Mouse (Mus musculus): ENCODE measurements at regions not wholly inside any gene's neighbourhood (a gene's known extent, or its start where the extent isn't known, plus 50 kb on each side); places are given as distances from the start of the nearest gene placed in this dataset.
A peak's percentile ranks its signal among the peaks of the same experiment; 100 is the strongest.

DNA sequence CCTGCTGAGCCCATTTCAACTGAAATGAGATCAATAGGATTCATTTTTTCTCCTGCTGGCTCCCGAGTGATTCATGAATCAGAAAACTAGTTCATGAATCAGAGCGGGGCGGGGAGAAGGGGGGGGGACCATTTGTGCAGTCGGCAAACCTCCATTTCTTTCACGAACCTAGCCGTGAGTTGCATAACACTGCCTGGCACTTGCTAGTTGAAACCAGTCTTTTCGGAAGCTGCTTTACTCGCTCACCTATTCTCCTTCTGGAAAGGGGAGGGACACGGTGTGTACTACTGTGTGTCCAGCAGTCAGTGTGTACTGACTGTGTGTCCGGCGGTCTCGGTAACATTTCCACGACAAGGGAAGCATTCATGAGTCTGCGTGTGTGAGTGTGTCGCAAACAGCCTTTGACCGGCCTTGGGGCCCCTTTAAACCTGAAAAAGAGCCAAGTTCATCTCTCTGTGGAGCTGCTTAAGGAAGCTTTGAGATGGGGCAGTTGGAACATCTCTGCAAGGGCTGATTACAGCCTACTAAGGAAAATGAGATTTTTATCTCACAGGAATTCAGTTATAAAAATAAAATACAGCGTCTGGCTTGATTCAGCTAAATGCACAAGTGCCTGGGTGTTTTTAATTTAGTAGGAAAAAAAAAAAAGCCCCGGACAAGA, 71.9 kb upstream of the Irf2bp2 start:
- peak in 1 of 2 experiments; percentile 59 for DNase-seq (ENCODE audit: low spot score in 2 of 2)

DNA sequence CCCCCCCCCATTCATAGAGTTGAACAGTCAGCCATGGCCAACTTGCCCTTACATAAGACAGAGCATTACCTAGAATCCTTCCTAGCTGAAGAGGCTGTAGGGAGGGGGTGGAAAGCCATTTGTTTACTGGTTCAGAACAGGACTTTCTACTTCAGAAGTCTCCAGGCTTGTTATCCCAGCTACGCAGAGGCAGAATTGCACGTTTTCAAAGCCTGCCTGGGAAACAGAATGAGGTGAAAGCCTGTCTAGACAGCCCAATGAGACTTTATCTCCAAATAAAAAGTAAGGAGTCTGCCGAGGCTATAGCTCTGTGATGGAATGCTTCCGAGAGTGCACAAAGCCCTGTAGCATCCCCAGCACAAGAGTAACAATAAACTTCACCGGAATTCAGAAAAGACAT, 71.1 kb upstream of the Irf2bp2 start:
- DNase-seq (ENCODE audit: low spot score in 2 of 2): no peak

DNA sequence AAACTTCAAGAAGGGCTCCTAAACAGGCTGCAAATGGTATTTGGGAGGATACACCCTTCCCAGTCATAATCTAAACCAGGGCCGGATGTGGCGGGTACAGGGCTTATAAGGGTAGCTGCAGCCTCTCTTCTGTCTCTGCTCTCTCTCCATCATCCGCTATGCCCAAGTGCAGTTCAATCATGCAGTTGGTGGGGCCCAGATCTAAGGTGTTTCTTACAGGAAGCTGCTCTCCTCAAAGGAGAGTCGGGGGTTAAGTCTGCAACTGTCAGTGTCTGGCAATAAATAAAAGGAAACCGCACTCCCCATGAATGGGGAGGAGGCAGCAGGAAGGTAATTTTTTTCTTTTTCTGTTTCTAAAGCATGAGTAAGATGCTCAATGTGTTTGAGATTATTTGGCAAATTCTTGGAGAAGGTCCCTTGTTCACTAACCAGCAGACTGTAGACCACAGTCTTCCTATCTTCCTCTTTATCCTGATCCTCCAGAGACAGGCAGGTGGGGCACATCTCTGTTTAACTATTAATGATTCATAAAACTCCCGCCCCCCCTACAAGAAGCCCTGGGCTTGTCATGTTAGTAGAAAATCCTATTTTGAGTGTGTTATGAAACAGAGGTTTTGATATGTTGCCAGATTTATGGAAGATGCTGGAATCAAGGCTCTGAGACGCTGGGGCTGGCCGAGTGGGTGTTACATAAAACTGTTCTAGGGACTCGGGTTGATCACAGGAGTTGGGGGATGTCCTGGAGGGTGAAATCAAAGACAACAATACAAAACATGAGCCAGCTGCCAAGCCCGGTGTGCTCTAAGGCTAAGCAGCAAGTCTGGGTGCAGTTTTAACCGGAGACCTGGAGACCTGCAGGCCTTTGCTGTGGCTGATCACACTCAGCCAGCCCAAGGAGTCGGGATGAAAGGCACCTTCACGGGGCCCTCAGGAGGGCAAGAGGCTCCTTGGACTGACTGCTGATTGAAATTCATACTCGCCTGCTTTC, 69.3 kb upstream of the Irf2bp2 start:
- no peak for DNase-seq (ENCODE audit: low spot score in 2 of 2)

DNA sequence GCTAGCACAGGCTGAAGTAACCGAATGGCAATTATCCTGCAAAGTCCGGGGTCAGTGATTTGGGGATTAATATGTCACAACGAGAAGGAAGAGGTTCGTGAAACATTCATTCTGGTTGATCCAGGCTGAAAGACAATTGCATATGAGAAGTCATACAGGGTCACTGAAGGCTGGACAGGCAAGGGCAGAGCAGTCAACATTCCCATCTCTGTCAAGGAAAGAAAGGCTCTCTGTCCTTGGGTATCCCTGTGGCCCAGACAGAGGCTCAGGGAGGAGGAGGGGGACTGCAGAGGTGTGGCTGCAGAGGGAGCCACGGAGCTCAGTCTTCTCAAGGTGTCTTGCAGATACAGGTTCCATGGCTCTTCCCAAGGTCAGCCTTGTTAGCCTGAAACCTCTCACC, 68.4 kb upstream of the Irf2bp2 start:
- DNase-seq (ENCODE audit: low spot score in 2 of 2): no peak

DNA sequence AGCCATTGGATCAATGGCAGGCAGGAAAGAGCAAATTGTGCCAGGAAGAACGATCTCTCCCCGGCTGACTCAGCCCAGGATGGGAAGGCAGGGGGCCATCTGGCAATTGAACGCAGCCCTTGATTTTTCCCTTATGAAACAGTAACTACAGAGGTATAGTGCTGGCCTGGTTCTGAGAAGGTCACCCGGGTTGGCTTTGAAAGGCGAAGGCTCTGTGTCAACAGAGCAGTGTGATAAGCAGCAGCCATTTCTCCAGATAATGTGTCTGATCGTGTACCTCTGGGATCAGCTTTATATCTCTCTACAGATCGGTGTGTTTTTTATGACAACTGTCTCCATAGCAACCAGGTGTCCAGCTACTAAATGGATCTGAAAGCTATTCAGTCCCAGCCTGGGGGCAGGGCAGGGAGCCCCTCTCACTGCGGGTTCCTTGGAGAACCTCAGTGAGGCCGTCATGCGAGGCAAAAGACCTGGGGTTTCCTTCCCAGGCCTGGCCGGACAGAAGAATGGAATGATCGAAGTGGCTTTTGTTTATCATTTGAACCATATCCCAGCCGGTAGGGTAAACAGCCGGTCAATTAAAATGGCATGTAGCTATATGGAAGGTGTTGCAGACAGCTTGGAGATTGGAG, 67.8 kb upstream of the Irf2bp2 start:
- peak in 1 of 2 experiments; percentile 37 for DNase-seq (ENCODE audit: low spot score in 2 of 2)

DNA sequence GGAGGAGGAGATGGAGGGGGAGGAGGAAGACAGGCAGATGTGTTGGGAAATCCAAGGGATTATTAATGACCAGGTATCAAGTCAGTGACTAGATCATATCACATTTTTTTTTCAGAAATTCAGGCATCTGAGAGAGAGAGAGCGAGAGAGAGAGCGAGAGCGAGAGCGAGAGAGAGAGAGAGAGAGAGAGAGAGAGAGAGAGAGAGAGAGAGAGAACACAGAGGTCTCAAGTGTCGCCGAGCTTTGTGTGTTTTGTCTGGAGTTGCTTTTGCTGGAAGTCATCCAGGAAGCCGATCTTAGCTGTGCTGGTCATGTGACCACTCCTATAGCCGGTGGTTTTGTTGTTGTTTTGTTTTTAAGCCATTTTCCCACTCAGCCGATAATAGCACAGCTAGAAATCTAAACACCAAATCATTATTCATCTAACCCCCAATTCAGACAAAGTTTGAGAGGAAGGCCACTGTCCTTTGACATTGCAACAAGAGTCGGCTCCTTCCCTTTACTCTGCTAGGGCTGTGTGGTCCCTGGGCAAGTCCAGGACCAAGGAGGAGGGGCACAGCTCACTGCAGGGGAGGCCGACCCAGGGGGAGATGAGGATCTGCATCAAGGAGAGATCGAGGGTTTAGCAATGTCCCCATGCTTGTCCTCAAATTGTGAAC, 67.0 kb upstream of the Irf2bp2 start:
- DNase-seq (ENCODE audit: low spot score in 2 of 2): no peak

DNA sequence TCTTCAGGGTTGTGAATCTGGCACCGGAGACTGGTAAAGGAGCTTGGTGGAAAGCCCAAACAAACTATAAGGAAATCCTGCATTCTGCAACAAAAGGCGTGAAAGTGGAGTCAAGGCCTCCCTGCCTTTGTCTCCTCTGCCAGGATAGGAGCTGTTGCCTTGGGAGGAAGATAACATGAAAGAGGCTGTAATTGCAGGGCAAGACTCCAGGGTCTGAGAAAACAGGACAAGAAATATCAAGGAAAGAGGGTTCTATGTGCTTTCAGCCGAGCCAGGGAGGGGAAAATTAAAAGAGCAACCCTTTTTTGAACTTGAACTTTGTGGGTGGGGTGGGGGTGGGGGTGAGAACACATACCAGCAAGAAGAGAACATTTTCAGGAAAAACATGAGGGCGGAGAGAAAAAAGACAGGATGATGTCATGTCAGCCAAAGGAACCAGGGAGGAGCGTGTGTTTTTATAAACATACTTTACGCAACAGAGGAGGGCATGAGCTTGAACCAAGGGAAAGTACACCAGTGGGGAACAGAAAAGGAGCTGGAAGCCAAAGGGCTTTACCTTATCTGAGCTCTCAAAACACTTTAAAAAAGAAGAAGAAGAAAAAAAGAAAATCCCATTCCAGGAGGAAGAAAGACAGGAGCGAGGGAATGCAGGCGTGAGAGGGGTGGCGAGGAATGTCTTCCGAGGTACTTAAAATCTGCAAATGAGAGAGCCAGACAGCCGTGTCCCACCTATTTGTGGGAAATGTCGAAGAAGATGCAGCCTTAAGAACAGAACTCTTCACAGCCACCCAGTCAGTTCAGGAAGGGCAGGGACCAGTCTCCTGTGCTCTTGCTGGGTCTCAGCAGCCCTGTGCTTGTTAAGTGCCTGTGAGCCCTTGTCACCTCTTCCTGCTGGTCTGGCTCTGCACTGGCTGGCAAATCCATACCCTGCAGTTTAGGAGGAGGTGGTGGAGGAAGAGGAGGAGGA, 66.2 kb upstream of the Irf2bp2 start:
- no peak for DNase-seq (ENCODE audit: low spot score in 2 of 2)

DNA sequence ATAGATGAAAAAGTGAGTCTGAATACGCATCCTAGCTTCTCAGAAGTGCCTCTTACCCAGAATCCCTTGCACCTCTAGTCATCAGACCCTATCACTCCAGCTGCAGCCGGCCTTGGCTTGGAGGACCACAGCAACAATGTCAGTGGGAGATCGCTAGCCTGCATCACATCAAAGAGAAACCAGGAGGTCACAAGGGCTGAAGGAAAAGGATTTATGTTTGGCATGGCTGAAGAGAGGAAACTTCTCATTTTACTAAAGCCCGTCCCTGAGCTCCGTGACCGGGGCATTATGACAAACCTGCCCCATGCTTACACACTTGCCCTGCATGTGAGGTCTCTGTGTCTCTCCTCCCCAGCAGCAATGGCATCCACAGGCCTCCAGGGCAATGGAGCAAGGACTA, 63.8 kb upstream of the Irf2bp2 start:
- DNase-seq (ENCODE audit: low spot score in 2 of 2): no peak

DNA sequence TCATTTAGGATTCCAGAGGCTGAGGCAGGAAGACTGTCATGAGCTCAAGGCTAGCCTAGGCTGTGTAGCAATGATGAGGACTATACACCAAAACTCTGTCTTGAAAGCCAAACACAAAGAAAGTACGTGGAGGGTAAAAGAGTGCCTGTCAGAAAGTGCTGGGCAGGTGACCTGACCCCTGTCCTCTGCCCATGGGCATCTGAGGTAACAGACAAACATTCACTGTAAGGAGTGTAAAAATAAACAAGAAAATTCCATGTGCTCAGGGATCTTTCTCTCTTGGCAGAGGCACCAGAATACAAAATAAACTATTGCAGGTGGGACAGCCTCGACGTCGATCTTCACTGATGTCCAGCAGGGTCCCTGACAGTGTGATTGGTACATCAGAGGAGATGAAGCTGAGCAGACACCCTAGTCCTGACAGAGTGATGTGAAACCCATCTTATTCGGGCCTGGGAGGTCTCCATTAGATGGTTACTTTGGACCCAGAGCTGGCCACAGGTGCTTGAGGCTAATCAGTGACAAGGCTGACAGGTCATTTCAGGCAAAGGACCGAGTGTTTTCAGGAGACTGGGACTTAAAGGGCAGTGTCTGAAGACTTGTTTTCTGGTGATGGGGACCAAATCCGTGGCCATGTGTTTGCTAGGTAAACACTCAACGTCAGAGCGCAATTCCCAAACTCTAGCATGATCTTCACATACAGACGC, 62.9 kb upstream of the Irf2bp2 start:
- DNase-seq (ENCODE audit: low spot score in 2 of 2): no peak

DNA sequence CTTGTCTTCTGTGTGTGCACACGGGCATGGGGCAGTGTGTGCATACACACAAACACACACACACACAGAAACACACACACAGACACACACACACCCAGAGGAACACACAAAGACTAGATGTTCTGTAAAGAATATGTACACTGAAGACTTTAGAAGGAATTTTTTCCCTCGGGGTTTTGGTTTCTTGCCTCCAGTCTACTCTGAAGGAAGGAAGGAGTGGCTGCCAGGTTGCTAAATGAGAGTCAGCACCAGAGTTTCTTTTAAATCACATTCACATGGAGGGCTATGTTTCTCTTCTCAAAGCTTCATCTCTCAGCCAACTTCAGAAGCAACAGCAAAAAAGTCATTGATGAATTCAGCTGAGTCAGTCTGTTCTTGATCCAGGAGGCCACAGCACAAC, 61.8 kb upstream of the Irf2bp2 start:
- no peak for DNase-seq (ENCODE audit: low spot score in 2 of 2)

DNA sequence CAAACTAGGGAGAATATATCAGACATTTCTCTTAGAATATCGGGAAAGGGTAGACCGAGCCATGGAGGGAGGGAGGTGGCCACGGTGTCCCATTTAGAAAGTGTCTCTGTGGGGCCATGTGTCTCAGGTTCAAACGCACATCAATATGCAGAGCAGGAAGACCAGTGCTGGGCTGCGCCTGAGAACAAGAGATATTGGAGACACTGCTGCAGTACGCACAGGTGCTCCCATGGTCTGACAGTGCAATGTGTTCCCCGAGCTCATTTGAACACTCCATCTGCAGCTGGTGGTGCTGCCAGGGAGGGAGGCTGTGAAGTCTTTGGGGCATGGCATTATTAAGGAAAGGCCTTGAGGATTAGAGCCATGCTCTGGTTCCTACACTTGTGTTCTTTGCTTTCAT, 60.6 kb upstream of the Irf2bp2 start:
- no peak for DNase-seq (ENCODE audit: low spot score in 2 of 2)

DNA sequence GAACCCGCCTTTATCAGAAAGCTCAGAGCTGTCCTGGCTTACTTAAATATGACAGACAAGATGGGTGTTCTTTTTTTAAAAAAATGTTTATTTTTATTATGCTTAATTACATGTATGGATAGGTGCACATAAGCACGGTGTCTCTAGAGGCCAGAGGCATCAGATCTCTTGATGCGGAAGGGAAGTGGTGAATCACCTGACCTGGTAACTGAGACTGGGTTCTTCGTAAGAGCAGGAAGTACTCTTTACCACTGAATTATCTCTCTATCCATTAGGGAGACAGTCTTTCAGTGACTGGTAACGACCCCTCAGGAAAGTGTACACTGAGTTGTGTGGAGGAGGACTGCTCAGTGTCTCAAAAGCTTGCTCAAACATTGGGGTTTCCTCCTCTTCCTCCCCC, 58.4 kb upstream of the Irf2bp2 start:
- no peak for DNase-seq (ENCODE audit: low spot score in 2 of 2)

DNA sequence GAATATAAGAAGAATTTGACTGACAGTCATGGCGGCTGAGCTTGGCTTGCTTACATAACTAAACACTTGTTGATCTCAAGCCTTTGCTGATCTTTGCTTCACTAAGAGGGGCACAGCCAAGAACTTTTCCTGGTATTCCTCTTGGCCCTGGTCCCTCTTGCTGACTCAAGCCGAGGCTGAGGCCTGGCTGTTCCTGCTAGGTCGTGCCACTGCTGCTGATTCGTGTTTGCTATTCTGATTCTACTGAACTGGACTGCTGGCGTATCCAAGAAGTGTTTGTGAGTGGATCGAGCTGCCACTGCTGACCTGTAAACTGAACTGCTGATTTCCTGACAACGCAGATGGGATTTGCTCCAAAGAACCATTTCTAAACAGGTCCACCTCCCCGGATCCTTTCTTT, 57.2 kb upstream of the Irf2bp2 start:
- no peak for DNase-seq (ENCODE audit: low spot score in 2 of 2)

DNA sequence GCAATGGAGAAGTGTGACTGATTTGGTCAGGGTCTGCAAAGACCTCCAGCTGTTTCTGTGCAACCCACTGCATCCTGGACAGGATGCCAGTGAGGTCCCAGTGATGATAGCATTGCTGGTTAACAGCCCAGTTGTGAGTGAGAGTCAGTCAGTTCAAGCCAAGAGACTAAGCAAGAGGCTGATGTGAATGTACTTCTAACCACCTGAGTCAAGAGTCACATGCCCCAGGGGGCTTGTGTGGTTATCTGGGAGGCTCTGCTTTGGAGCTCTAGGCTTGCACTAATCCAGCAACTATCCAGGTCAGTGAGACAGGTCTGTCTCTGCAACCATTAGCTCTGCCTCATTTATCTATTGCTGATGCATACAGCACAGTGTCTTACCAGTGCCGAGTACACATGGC, 55.5 kb upstream of the Irf2bp2 start:
- DNase-seq (ENCODE audit: low spot score in 2 of 2): no peak

DNA sequence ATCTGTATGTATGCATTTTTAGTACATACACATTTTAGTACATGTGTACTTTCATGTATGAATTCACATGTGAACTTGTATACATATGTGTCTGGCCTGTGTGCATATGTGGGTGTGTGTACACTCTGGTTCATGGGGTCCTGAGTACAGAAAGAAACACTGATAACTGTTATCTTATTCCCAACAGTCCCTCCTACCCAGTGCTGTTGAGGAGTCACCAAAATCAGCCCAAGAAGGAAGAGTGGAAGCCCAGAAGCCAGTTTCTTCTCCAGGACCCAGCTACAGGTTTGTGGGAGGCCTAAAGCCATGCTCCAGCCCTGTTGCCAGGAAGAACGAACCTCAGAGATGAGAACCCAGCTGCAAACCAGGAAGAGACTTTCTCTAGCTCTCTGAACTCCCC, 53.6 kb upstream of the Irf2bp2 start:
- no peak for DNase-seq (ENCODE audit: low spot score in 2 of 2)

DNA sequence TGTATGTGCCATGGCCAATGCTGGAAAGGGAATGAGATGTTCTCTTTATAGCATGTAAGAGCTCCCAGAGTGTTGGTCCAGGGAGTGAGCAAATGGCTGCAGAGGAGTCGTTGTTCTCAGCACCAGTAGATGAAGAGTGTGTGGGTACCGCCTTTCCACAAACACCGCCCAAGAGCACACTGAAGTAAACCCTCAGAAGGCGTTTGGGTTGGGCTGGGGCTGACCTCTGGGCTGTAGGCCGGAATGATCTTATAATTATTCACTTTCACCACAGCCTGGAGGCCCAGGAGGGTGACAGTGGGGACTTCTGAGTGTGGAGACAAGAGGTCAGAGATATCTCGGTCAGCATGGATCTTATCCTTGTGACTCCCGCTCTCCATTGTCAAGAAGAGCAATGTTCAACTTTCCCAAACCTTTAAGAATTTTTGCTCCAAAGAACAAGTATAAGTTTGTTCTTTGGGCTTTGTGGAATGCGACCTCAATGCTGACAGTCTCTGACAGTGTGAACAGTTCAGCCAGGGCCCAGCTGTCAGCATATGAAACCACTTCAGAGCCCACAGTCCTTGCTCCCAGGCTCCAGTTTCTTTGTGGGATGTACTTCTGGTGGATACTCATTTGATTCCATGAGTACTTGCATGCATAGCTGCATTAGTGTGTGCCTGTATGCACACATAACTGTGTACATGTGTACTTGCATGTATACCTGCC, 53.0 kb upstream of the Irf2bp2 start:
- no peak for DNase-seq (ENCODE audit: low spot score in 2 of 2)

DNA sequence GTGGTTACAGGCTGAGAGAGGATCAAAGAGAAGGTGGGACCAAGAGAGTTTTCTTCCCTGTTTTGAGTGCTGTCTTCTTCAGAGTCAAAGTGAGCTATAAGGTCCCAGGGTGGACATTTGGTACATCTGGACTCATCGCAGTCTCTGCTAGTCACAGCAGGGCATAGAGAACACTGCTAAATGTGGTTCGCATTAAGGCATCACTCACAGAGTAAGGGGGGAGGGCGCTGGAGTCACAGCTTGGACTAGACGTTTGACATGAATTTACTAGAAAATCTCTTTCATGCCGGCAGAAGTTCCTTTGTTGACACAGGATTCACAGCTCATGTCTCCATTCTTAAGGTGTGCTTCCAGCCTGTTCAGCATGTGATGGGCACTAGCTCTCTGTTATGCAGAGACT, 50.4 kb upstream of the Irf2bp2 start:
- DNase-seq (ENCODE audit: low spot score in 2 of 2): no peak

Measured in adrenal gland, postnatal 4 days (tissue).